24 mouse cellular contexts compared by ENCODE assay signal in genomic region chrX:52103771-52104170, GRCm38 (mm10).
A peak's percentile ranks its signal among the peaks of the same experiment; 100 is the strongest.
DNase-seq lines count a peak whose midpoint lies in the region; ATAC-seq and TF ChIP-seq lines count a peak whose summit lies in the region.
"Had no signal": no experiment of that assay in that cellular context is flagged by ENCODE, and none has a peak within 500 bp of the region (broad histone marks: within the 10 kb centered on the region; RNA-seq: fewer than 3 reads in every experiment).

No protein-coding gene starts in this region.

- ATAC-seq in hindbrain, postnatal 0 days, result no peak; the same call in 1 of the 2 replicates
- ATAC-seq: activated CD4-positive, CD25-positive, alpha-beta regulatory T cell, adult 4 months; CD4-positive, CD25-positive, alpha-beta regulatory T cell, adult 4 months; Patski had no signal

- peak; percentile 4 for DNase-seq in hindbrain, postnatal 0 days (ENCODE audit: low spot score)
- no peak for DNase-seq in hindbrain, embryonic 10.5 days (ENCODE audit: low spot score)
- peak; percentile 82 for DNase-seq in retina, postnatal 1 day
- no peak for DNase-seq in retina, embryonic 14.5 days (ENCODE audit: low spot score)
- peak; percentile 46 for DNase-seq in MEL (ENCODE audit: low read depth, low spot score)
- DNase-seq in Muller cell, postnatal 12 days (ENCODE audit: inconsistent ontology term), result peak; percentile 90
- DNase-seq in heart, adult 18-20 months, result no peak
- DNase-seq in frontal cortex, postnatal 36 days (ENCODE audit: low spot score in 2 of 2), result no peak
- DNase-seq: adrenal gland, adult 2 months; adrenal gland, adult 8-10 months; adrenal gland, postnatal 10 days; adrenal gland, postnatal 14 days; adrenal gland, postnatal 25 days; adrenal gland, postnatal 36 days; B cell, adult 2 months; cerebellum, adult 11 months; cerebellum, adult 11-12 months; cerebellum, adult 18-20 months; cerebellum, adult 2 months had no signal

- H3K36me3 ChIP-seq in hindbrain, postnatal 0 days (ENCODE audit: insufficient read depth, low read length), result no peaks in the 10 kb centered on the region
- H3K36me3 ChIP-seq in hindbrain, embryonic 10.5 days, result no peaks in the 10 kb centered on the region
- peaks cover 0 to 29% of the 10 kb centered on the region in 2 experiments; a peak in 2 of 4 replicates for H3K36me3 ChIP-seq in MEL (ENCODE audit: control insufficient read depth in 1 of 2, insufficient read depth in 2 of 2, low read length in 2 of 2)

- H3K9ac ChIP-seq in hindbrain, postnatal 0 days (replicated peaks; ENCODE audit: low read length), result no peak overlapping the region
- H3K9ac ChIP-seq in MEL (ENCODE audit: control insufficient read depth, low read depth, low read length, poor library complexity, severe bottlenecking), result no peak overlapping the region

- no peak for TF ChIP-seq RAD21 in MEL (IDR thresholded peaks at IDR 0.05; ENCODE audit: low read depth, low read length)

- 68% methylated on average over 1 of the region's 1 CpGs for WGBS in hindbrain, postnatal 0 days
- 92% methylated on average over 1 of the region's 1 CpGs for WGBS in hindbrain, embryonic 10.5 days

- H3K27ac ChIP-seq in hindbrain, postnatal 0 days, result no peak overlapping the region
- H3K27ac ChIP-seq in hindbrain, embryonic 10.5 days, result no peak overlapping the region
- H3K27ac ChIP-seq in MEL (ENCODE audit: control insufficient read depth, low read depth, low read length), result no peak overlapping the region

- no peak for TF ChIP-seq EP300 in MEL (IDR thresholded peaks at IDR 0.05; ENCODE audit: low read depth in 1 of 2, low read length in 2 of 2)

- H3K9me3 ChIP-seq in hindbrain, postnatal 0 days (ENCODE audit: low read length), result no peaks in the 10 kb centered on the region
- no peaks in the 10 kb centered on the region for H3K9me3 ChIP-seq in hindbrain, embryonic 10.5 days
- no peaks in the 10 kb centered on the region for H3K9me3 ChIP-seq in MEL (replicated peaks; ENCODE audit: insufficient read depth, low read length)
- H3K9me3 ChIP-seq: G1E had no signal

- no peaks in the 10 kb centered on the region for H3K4me1 ChIP-seq in hindbrain, postnatal 0 days (ENCODE audit: insufficient read depth, low read length)
- H3K4me1 ChIP-seq in hindbrain, embryonic 10.5 days (replicated peaks), result no peaks in the 10 kb centered on the region
- H3K4me1 ChIP-seq in MEL (ENCODE audit: control insufficient read depth in 1 of 2, insufficient read depth in 2 of 2, low read length in 2 of 2), result peaks cover 6 to 33% of the 10 kb centered on the region in 2 experiments

- H3K27me3 ChIP-seq in hindbrain, postnatal 0 days (ENCODE audit: insufficient read depth, low read length), result no peaks in the 10 kb centered on the region
- no peaks in the 10 kb centered on the region for H3K27me3 ChIP-seq in hindbrain, embryonic 10.5 days (ENCODE audit: insufficient read depth, poor library complexity, severe bottlenecking)
- H3K27me3 ChIP-seq in MEL (ENCODE audit: control insufficient read depth in 1 of 2, insufficient read depth in 2 of 2, low read length in 2 of 2), result no peaks in the 10 kb centered on the region
- H3K27me3 ChIP-seq: CH12.LX had no signal

- no peaks in the 10 kb centered on the region for H3K79me2 ChIP-seq in MEL (ENCODE audit: control insufficient read depth, insufficient read depth, low read length, poor library complexity)

- TF ChIP-seq CTCF in hindbrain, postnatal 0 days (IDR thresholded peaks at IDR 0.05; ENCODE audit: low read depth), result no peak
- TF ChIP-seq CTCF in MEL (IDR thresholded peaks at IDR 0.05 in 2 of 3, conservative IDR thresholded peaks at IDR 0.05 in 1 of 3; ENCODE audit: control insufficient read depth in 1 of 3, insufficient read depth in 1 of 3, low read depth in 2 of 3, low read length in 3 of 3, poor library complexity in 1 of 3, severe bottlenecking in 1 of 3), result no peak

- H3K4me2 ChIP-seq in hindbrain, postnatal 0 days (ENCODE audit: low read depth, low read length), result no peak overlapping the region

- no peak overlapping the region for H3K4me3 ChIP-seq in hindbrain, postnatal 0 days (ENCODE audit: low read length)
- no peak overlapping the region for H3K4me3 ChIP-seq in hindbrain, embryonic 10.5 days
- H3K4me3 ChIP-seq in MEL (ENCODE audit: control insufficient read depth in 1 of 2, insufficient read depth in 1 of 2, low read depth in 2 of 2, low read length in 2 of 2), result no peak overlapping the region

- TF ChIP-seq POLR2A in MEL (IDR thresholded peaks at IDR 0.05; ENCODE audit: control insufficient read depth in 1 of 2, insufficient read depth in 1 of 2, low read depth in 1 of 2, low read length in 2 of 2, poor library complexity in 1 of 2), result no peak

TF ChIP-seq in MEL, 35 proteins besides CTCF, POLR2A, EP300 and RAD21:
- TF ChIP-seq BHLHE40 (IDR thresholded peaks at IDR 0.05; ENCODE audit: borderline replicate concordance, low read depth, low read length) (no peak), CHD1 (IDR thresholded peaks at IDR 0.05; ENCODE audit: low read depth, low read length) (no peak), ZC3H11A (IDR thresholded peaks at IDR 0.05; ENCODE audit: low read depth, low read length) (no peak), ELF1 (IDR thresholded peaks at IDR 0.05; ENCODE audit: low read depth, low read length) (no peak), USF2 (IDR thresholded peaks at IDR 0.05; ENCODE audit: borderline replicate concordance in 1 of 2, insufficient read depth in 1 of 2, low read depth in 1 of 2, low read length in 2 of 2) (no peak), ZNF384 (IDR thresholded peaks at IDR 0.05; ENCODE audit: low read depth, low read length) (no peak), E2F4 (IDR thresholded peaks at IDR 0.05; ENCODE audit: borderline replicate concordance, low read depth, low read length) (no peak), HCFC1 (IDR thresholded peaks at IDR 0.05; ENCODE audit: low read depth, low read length) (no peak), ZKSCAN1 (IDR thresholded peaks at IDR 0.05; ENCODE audit: low read depth, low read length) (no peak), TBP (IDR thresholded peaks at IDR 0.05; ENCODE audit: low read depth, low read length) (no peak)
TF ChIP-seq in MEL: peak in this region for 0.

Comparison
In these comparisons a context has a peak if more than half of its experiments do, and no peak if none do; other contexts are left out.
1. DNase-seq: peak in hindbrain, postnatal 0 days (single experiment), retina, postnatal 1 day (single experiment), MEL (single experiment) and Muller cell, postnatal 12 days (single experiment); none in hindbrain, embryonic 10.5 days (single experiment), retina, embryonic 14.5 days (single experiment), heart, adult 18-20 months (0 of 2) and frontal cortex, postnatal 36 days (0 of 2).